Mouse (Mus musculus) NIH3T3 (cell line): Measurements from ENCODE around the gene Grhl3.
"Not testable (repeated sequence)": the region's sequence is repeated elsewhere in the genome, so short reads cannot be mapped to it uniquely, and the experiment has no call there.

Experiments used
- DNase-seq: peaks from one replicate; pipeline ENCODE4 v3.0.0-alpha.2; 2012; ENCODE audit warnings: low read depth

Grhl3 gene

GRCm38 (mm10) chr4:135573251-135573808 is at the start of gene Grhl3:
Gene Grhl3 (minus strand): TSS chr4:135573630.
- no peak for DNase-seq

GRCm38 (mm10) chr4:135622290-135622689 is 48.9 kb upstream of the Grhl3 start:
- peak; percentile 13 for DNase-seq

DNA sequence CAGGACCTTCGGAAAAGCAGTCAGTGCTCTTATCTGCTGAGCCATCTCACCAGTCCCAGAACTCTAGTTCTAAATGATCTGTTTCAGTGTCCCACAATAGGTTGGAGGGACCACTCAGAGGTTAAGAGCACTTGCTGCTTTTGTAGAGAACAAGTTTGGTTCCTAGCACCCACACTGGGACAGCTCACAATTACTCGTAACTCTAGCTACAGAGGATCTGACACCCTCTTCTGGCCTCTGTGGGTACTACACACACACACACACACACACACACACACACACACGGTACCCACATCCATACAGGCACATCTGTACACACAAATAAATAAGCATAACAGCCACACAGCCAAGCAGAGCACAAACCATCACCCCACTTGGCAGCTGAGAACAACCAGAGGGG is 47.0 kb upstream of the Grhl3 start:
- no peak for DNase-seq

DNA sequence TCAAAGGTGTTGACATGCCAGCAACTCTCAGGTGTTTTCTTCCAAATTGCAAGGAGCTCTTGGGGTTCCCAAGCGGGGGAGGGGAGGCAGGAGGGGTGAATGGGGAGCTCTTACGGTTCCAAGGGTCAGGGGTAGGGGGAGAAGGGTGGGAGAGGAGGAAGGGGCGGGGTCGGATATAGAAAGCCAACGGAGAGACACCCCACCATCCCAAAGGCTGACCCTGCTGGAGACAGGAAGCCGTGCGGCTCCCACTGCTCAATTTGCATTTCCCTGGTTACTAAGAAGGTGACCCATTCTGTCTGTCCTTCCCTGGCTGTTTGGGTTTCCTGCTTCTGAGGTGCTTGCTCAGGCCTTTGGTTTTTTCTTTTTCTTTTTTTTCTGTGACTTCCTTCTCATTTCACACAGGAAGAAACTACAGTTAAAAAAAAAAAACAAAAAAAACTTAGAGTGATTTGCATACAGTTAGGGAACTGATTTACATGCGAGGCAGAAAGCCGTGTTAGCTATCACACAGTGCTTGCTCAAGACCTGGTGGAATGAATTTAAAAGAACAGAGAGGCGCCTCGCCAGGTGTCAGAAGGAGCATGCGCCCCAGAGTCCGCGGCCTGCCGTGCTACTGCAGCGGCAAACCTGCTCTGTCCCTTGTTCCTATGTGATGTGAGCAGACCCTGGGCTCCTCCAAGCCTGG is 44.5 kb upstream of the Grhl3 start:
- DNase-seq, result no peak

GRCm38 (mm10) chr4:135617038-135617437 is 43.6 kb upstream of the Grhl3 start:
- no peak for DNase-seq

GRCm38 (mm10) chr4:135615307-135615706 is 41.9 kb upstream of the Grhl3 start:
- DNase-seq, result not testable (repeated sequence)

GRCm38 (mm10) chr4:135609986-135610385 is 36.6 kb upstream of the Grhl3 start:
- no peak for DNase-seq

GRCm38 (mm10) chr4:135607979-135608885 is 34.8 kb upstream of the Grhl3 start:
- DNase-seq, result no peak

GRCm38 (mm10) chr4:135606271-135606670 is 32.8 kb upstream of the Grhl3 start:
- DNase-seq, result no peak

DNA sequence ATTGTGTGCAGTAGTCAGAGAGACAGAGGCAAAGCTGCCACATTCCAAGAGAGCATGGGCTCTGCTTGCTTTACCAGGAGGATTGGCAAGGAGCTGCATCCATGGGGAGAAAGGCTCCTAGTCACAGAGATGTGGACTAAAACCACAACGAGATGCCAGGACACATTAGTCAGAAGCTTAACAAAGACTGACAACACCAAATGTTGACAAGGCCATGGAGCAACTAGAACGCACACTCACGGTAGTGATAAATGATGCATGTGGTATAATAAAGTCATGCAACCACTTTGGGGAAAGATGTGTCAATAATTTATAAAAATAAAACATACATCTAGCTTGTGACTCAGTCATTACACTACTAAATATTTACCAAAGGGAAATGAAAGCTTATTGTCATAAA is 28.1 kb upstream of the Grhl3 start:
- peak; percentile 5 for DNase-seq

- DNase-seq, result no peak
Measured at GRCm38 (mm10) chr4:135599497-135600182, 26.2 kb upstream of the Grhl3 start.

GRCm38 (mm10) chr4:135598998-135599397 is 25.6 kb upstream of the Grhl3 start:
- no peak for DNase-seq

DNA sequence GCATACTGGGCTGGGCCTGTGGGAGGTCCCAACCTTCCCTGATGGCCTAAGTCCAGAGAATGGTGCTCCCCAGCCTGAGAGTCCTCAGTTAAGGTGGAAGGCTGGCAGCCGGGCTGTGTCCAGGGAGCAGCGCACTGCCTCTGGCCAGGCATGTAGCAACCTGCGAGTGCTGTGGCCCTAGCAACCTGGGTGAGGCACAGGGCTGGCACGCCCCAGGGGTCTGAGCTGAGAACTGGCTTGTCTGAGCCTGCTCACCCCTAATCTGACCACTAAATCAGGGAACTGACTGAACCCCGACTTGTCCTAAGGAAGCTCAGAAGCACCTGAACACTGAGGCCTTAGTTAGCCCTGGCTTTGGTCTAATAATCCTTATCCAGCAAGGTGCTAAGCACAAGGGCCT is 24.1 kb upstream of the Grhl3 start:
- no peak for DNase-seq

GRCm38 (mm10) chr4:135595943-135596342 is 22.5 kb upstream of the Grhl3 start:
- no peak for DNase-seq

DNA sequence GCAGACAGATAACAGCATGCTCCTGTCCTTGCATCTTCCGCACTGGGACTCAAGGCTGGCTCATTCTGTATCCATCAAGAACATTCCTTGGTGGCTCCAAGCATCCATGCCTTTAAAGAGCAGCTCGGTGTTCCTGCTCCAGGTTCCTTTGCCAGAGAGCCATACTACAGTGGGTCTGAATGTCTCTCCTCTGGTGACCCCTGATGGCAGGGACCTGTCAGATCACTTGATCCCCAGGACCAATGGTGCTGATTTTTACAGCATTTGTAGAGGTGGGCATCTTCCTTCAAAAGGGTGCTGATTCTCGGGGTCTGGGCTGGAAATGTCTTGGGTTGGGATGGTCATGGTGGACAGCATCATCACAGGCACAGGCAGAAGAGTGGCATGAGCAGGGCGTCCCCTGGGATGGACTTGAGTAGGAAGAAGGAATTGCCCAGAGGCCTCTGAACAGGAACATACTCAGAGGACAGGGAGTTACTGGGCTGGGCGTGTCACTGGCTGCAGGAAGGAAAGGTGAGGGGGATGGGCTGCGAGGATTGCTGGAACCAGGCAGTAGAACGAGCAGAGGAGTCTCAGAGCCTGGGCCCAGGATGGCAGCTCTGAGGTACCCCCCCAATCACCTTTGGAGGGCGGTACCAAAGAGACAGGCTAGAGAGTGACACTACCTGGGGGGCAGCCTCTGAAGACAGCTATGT is 18.3 kb upstream of the Grhl3 start:
- DNase-seq, result no peak

DNA sequence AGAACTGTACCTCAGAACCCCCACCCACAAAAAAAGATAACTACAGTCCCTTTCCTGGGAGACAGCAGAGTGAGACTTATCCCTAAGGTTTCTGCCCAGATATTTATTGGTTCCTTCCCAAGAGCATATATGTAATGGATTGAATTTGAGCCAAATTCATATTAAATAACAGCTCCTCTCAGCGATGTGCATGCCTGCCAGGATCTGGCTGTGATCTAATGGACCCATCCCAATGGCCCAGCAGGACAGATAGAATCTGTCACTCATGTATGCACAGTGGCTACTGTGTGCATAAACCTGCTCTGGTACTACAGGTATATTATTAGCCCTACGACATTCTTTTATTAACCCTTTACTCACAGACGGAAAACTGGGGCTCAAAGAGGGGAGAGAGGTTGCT is 17.7 kb upstream of the Grhl3 start:
- no peak for DNase-seq

GRCm38 (mm10) chr4:135584838-135585237 is 11.4 kb upstream of the Grhl3 start:
- DNase-seq, result no peak

GRCm38 (mm10) chr4:135581222-135581910 is 7.9 kb upstream of the Grhl3 start:
- no peak for DNase-seq

DNA sequence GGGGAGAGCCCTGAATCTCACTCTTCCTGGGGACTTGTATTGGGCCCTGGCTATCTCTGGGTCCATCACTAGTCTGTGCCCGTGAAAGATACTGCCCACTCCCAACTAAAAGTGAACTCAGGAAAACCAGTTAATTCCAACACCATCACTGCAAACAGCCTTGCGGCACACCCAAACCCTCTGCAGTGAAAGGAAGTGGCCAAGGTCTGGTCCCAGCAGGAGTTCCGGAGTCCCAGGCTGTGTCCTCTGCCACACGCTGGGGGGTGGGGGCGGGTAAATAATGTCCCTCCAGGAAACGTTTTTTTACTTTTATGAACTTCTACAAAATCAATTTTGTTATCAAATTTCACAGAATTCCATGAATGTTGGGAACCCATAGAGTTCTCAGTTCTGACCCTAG is 6.3 kb upstream of the Grhl3 start:
- DNase-seq, result no peak

DNA sequence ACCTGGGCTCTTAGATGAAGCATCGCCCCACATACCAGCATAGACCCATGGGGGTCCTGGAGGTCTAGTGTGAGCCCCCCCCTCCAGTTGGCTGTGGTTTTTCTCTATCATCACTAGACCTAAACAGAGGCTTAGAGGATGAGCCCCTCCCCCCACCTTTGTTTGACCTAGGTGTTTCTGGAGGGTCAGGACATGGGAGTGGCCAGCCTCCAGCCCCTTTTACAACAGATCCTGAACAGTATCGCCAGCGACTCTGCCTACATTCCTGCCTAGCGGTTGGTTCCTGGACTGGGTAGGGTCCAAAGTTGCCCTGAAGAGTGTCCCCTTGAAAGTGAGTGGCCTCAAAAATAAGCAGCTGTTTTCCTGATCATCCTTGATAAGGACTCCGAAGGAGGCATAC is 5.1 kb upstream of the Grhl3 start:
- no peak for DNase-seq
